Mouse (Mus musculus) MEL-GATA-1-ER (cell line): ENCODE results near the gene Ppard.

Experiments
- DNase-seq: peaks from one replicate; pipeline ENCODE4 v3.0.0-alpha.2; 2012; ENCODE audit warnings: low read depth; ENCODE audit errors: extremely low read depth

The Ppard gene

DNA sequence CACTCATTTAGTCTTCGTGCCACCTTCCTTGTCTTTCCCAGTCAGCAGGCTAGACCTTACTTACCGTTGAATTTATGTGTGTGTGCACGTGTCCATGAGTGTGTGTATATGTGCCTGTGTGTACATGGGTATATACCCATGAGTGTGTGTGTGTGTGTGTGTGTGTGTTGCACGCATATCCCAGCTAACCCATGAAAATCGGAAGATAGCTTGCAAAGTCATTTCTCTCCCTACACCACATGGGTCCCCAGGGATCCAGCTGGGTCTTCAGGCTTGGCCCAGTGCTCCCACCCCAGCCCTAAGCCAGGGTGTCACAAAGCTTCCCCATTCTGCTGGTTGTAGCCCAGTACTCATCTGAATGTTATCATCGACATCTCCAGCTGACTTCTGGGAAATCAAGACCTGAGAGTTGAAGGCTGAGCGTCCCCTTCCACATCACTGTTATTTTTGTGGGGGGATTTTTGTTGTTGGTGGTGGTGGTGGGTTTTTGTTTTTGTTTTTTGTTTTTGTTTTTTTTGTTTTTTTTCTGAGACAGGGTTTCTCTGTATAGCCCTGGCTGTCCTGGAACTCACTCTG, 49.5 kb downstream of the Ppard start:
- no peak for DNase-seq

DNA sequence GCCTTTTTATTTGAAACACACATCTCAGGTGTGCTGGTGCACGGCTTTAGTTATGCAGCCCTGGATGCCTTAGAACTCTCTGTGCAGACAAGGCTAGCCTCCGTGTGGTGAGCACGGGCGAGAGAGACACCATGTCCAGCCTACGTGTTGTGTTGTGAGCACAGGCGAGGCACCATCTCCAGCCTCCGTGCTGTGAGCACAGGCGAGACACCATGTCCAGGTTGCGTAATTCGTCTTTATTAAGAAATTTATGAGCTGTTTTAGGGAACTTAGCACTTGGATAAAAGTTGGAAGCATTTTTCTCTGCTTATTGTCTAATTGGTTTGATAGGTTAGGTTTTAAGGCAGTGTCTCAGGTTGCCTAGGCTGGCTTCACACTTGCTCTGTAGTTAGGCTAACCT, 50.7 kb downstream of the Ppard start:
- no peak for DNase-seq

DNA sequence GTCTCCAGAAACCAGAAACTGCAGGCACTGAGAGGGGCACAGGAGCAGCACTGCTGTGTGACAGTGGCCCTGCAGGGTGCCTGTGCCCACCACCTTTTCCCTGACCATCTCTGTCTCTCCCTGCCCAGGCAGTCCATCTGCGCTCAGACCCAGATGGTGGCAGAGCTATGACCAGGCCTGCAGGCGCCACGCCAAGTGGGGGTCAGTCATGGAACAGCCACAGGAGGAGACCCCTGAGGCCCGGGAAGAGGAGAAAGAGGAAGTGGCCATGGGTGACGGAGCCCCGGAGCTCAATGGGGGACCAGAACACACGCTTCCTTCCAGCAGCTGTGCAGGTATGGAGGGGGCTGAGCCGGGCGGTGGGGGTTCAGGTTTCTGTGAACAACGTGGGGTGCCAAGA, 53.6 kb downstream of the Ppard start:
- DNase-seq, result no peak

DNA sequence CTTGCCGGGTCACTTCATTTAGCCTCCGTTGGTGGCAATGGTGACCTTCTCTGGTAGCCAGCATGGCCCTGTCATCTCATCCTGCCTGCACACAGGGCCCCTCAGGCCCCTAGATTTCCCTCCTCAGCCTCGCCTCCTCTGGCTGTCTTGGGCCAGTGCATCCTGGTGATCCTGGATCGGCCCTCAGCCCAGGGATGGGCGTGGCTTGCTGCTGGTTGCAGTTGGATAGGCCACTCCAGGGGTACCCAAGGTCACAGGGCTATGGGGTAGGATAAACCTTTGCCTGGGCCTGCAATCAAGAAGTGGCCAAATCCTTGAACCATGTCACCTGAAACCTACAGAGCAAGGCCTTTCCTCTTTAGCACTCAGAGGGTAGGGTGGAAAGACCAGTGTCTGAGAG, 54.5 kb downstream of the Ppard start:
- no peak for DNase-seq

GRCm38 (mm10) chr17:28287578-28287977, 55.1 kb downstream of the Ppard start:
- DNase-seq, result no peak

GRCm38 (mm10) chr17:28287980-28288379, 55.5 kb downstream of the Ppard start:
- no peak for DNase-seq

DNA sequence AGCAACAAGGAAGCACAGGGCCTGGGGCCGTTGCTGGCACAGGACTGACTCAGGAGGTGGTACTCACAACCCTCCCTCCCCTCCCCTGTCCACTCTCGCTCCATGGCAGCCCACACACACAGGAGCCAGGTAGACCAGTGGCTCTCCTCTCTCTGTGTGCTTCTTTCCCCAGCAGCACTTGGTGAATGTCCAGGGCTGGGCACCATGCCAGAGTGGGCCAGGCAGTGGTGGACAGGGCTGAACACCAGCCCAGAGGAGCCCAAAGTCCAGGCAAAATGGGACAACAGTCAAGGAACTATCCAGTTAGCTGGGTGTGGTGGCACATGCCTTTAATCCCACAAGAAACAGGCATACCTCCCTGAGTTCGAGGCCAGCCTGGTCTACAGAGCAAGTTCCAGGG, 57.8 kb downstream of the Ppard start:
- DNase-seq, result no peak

DNA sequence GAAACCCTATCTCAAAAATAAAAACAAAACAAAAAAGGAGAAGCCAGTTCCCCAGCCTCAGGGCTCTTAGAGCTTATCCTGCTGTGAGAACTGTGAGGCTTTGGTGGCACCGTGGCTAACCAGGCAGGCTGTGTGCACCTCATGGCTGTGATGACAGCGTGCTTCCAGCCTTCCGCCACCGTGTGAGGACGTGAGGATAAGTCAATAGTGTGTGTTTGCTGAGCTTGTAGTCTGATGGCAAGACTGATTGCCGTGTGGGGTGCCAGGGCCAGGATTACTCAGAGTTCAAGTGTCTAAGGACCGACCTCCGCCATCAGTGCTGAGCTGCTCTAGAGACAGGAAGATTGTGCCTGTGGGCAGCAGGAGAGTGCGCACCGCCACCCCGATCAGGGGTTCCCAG, 58.2 kb downstream of the Ppard start:
- DNase-seq, result no peak

DNA sequence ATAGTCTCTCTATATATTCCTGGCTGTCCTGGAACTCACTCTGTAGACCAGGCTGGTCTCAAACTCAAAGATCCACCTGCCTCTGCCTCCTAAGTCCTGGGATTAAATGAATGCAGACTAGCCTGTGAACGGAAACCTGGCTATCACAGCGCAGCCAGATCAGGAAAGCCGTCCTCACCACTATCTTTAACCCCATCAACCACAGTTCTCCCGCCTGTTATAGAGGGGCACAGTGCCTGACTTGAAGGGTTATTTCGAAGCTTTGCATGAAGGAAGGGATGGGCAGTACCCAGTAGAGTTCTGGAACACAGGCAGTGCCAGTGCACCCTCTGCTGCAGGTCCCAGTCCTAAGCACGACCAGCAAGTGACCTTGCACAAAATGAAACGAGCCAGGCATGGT, 58.8 kb downstream of the Ppard start:
- no peak for DNase-seq

- no peak for DNase-seq
Measured at GRCm38 (mm10) chr17:28293716-28294115, 61.2 kb downstream of the Ppard start.

DNA sequence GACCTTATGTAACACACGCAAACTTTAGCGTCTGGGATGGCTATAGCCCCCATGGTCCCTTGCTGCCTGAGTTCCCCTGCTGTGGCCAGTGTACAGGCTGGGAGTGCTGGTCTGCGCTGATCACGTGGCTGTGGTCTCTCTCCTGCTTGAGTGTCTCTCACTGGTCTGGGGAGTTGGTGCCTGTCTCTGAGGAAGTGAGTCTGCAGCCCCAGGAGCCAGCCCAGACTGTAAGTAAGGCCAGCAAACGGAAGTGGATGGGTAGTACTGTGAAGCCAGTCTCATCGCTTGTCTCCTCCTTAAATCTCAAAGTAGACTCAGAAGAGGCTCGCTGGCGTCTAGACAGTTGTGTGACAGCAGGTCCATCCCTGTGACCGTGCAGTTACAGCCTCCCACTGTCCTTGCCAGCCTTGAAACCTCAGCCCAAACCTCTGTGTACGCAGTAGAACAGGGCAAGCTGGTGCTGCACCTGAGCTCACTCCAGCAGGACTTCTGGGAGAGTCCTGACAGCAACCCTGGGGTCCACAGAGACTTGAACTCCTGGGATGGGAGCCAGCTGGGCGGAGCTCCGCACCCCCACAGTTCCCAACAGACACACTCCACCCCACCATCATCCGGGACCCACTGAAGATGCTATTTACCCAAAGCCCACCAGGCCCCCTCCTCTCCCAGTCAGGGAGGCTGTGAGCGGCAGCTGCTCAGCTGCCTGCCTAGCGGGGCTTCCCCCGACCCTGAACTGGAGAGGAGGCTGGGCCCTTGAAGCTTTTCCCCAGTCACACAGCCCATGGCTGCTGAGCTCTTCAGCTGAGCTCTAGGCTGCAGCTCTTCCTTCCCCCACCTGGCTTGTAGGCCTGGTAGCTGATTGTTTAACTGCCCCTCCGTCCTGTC, 62.2 kb downstream of the Ppard start:
- DNase-seq, result no peak

- DNase-seq, result no peak
Measured at GRCm38 (mm10) chr17:28298888-28299287, 66.4 kb downstream of the Ppard start.

- no peak for DNase-seq
Measured at GRCm38 (mm10) chr17:28299669-28300320, 67.3 kb downstream of the Ppard start.

DNA sequence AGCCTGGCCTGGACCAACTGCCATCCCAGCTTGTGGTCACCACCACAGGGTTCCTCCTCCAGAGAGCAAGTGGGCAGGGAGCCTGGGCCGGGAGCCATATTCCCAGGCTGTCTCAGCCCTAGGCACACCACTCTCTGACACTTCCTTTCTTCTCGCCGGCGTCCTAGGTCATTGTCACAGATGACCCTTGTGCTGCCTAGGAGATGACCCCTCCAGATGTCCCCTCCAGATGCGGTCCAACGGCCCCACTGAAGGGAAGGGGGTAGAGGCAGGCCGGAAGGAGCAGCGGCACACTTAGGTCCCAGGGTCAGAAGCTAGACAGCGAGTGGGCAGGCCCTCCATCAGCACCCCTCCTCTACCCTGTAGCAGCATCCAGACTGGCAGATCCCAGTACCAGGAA, 67.8 kb downstream of the Ppard start:
- no peak for DNase-seq

DNA sequence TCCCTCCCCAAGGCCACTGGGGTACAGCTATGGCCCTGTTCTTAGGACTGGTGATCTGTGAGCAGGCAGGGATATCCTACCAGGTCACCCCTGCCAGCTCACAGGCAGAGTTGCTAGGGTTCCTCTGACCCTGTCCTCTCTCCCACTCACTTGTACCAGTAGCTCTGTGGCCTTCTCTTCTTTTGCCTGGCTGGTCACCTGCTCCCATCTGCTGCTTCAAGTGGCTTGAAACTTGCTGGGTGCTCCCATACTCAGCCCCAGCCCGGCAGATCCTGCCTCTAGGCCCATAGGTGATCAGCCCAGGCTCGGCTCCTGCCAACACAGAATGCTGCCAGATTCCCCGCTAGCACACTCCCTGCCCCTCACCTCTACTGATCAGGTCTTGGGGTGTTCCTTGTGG, 68.3 kb downstream of the Ppard start:
- no peak for DNase-seq

DNA sequence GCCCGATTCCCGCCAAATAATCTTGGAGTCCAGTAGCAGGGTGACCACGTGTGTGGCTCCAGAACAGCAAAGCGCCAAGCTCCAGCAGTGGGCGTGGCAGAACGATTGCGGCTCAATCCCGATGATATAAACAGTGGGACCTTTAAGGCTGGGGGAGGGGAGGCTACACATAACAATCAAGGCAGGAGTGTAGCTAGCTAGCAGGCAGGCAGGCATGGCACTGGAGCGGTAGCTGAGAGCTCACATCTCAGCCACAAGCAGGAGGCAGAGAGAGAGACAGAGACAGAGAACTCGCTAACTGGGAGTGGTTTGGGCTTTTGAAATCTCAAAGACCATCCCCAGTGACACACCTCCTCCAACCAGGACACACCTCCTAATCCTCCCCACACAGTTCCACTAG, 72.7 kb downstream of the Ppard start:
- no peak for DNase-seq

DNA sequence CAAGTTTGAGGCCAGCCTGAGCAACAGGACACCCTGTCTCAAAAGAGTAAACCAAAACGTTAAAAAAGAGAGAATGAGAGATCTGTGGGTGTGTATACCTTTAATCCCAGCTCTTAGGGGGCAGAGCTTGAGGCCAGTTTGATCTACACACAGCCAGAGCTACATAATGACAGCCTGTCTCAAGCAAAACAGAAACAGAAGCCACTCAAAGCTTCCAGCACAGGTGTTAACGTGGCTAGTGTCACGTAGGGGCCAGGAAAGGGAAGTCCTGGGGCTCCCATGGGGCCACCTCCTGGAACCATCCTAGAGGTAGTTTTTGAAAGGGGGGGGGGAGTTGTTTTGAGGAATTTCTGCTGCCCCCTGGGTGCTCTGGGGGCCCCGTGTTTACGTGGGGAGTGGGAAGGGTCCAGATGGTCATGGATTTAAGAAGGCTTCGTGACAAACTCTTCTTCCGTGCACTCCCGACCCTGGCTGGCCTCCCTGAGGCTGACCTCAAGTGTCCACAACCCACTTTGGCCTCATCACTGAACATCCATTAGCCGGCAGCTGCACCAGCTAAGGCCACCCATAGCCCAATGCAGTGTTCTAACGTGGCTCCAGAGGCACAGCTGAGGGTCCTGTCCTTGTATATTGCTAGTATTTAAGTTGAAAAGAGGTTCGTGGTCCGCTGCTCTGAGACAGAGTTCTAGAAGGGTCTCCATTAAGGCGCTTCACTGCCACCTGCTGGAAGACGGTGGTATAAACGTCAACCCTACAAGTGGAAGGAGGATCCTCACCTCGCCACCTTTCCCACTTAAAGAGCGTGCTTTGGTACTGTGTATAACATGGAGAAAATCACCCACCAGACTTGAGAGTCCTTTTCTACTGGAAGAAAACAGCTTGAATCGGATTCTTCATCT, 76.0 kb downstream of the Ppard start:
- peak; percentile 83 for DNase-seq

- DNase-seq, result no peak
Measured at GRCm38 (mm10) chr17:28310831-28311230, 78.3 kb downstream of the Ppard start.

- no peak for DNase-seq
Measured at GRCm38 (mm10) chr17:28311366-28312132, 79.0 kb downstream of the Ppard start.
